Mouse (Mus musculus): Measurements from ENCODE around the gene Aldh1a3. TPM values are rescaled to one million over a fixed set of nuclear protein-coding genes. Genes with fewer than 3 reads are reported as not detected.

The Aldh1a3 gene
- polyA plus RNA-seq, 1 experiment from 2014 or later: 0.69 TPM

DNA sequence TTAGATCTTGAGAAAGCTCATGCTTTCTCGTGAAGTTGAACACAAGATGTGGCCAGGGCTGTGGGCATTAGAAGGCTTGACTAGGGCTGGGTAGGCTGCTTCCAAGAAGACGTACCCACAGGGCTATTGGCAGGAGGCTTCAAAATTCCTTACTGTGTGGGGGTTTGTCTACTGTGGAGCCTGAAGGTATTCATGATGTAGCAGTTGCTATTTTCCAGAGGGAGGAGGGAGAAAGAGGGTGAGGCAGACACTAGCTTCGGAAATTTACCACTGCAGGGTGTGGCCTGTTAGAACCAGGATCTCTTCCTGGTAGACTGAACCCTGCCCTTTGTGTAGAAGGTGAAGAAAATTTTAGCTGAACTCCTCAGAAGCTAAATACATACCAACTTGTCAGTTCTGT, 19.5 kb upstream of the Aldh1a3 start:
- Histone ChIP-seq H3K9ac (no peak overlapping the region), H3K4me3 (replicated peaks) (no peak overlapping the region), H3K36me3 (replicated peaks) (no peaks in the 10 kb centered on the region), H3K4me1 (replicated peaks) (peaks cover 3% of the 10 kb centered on the region; the same call in 1 of the 2 replicates), H3K9me3 (replicated peaks) (no peaks in the 10 kb centered on the region), H3K4me2 (no peak overlapping the region), H3K27me3 (0 out of 2 replicates have a peak, but pooled peaks cover 3% of the 10 kb centered on the region), H3K27ac (replicated peaks) (no peak overlapping the region)
- whole genome bisulfite sequencing (ENCODE audit: insufficient replicate concordance): 57% methylated on average over 3 of the region's 3 CpGs
- no peak for ATAC-seq (ENCODE audit: insufficient read depth)

- no peak overlapping the region for H3K4me2 ChIP-seq
- no peak overlapping the region for H3K27ac ChIP-seq (replicated peaks)
- H3K4me1 ChIP-seq (replicated peaks): peaks cover under 1% of the 10 kb centered on the region; the same call in 1 of the 2 replicates
- no peaks in the 10 kb centered on the region for H3K9me3 ChIP-seq (replicated peaks)
- no peaks in the 10 kb centered on the region for H3K36me3 ChIP-seq (replicated peaks)
- WGBS (ENCODE audit: insufficient replicate concordance): 20% methylated on average over 11 of the region's 11 CpGs
- H3K4me3 ChIP-seq (replicated peaks): no peak overlapping the region
- ATAC-seq (ENCODE audit: insufficient read depth): no peak
- 0 out of 2 replicates have a peak, but pooled peaks cover 3% of the 10 kb centered on the region for H3K27me3 ChIP-seq
- H3K9ac ChIP-seq: no peak overlapping the region
Measured at GRCm38 (mm10) chr7:66445117-66445905, 18.0 kb upstream of the Aldh1a3 start.

DNA sequence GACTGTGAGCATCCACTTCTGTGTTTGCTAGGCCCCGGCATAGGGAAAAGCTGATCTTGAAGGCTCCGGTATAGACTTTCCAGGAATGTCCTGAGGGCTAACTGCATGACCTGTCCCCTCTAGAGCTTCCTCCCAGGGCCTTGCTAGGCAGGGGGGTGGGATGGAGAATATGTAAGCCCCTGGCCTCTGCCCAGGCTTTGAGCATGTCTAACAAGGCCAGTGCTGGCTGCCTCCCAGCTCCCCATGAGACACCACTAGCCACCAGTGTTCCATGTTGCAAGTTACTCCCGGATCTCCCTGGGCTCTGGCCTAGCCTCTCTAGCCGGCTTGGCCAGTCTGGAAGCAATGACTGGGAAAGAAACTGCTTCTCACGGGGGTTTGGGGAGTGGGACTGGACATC, 17.4 kb upstream of the Aldh1a3 start:
- Histone ChIP-seq H3K36me3 (replicated peaks) (no peaks in the 10 kb centered on the region), H3K4me1 (replicated peaks) (no peaks in the 10 kb centered on the region), H3K4me3 (replicated peaks) (no peak overlapping the region), H3K9ac (no peak overlapping the region), H3K4me2 (no peak overlapping the region), H3K9me3 (replicated peaks) (no peaks in the 10 kb centered on the region), H3K27me3 (0 out of 2 replicates have a peak, but pooled peaks cover 3% of the 10 kb centered on the region), H3K27ac (replicated peaks) (no peak overlapping the region)
- no peak for ATAC-seq (ENCODE audit: insufficient read depth)
- WGBS (ENCODE audit: insufficient replicate concordance): 51% methylated on average over 5 of the region's 5 CpGs

GRCm38 (mm10) chr7:66442501-66443369, 15.4 kb upstream of the Aldh1a3 start:
- H3K36me3 ChIP-seq (replicated peaks): no peaks in the 10 kb centered on the region
- H3K4me3 ChIP-seq (replicated peaks): no peak overlapping the region
- no peak for ATAC-seq (ENCODE audit: insufficient read depth)
- no peak overlapping the region for H3K9ac ChIP-seq
- no peak overlapping the region for H3K4me2 ChIP-seq
- no peaks in the 10 kb centered on the region for H3K4me1 ChIP-seq (replicated peaks)
- H3K27ac ChIP-seq (replicated peaks): no peak overlapping the region
- no peaks in the 10 kb centered on the region for H3K27me3 ChIP-seq
- H3K9me3 ChIP-seq (replicated peaks): no peaks in the 10 kb centered on the region
- WGBS (ENCODE audit: insufficient replicate concordance): 50% methylated on average over 15 of the region's 15 CpGs

DNA sequence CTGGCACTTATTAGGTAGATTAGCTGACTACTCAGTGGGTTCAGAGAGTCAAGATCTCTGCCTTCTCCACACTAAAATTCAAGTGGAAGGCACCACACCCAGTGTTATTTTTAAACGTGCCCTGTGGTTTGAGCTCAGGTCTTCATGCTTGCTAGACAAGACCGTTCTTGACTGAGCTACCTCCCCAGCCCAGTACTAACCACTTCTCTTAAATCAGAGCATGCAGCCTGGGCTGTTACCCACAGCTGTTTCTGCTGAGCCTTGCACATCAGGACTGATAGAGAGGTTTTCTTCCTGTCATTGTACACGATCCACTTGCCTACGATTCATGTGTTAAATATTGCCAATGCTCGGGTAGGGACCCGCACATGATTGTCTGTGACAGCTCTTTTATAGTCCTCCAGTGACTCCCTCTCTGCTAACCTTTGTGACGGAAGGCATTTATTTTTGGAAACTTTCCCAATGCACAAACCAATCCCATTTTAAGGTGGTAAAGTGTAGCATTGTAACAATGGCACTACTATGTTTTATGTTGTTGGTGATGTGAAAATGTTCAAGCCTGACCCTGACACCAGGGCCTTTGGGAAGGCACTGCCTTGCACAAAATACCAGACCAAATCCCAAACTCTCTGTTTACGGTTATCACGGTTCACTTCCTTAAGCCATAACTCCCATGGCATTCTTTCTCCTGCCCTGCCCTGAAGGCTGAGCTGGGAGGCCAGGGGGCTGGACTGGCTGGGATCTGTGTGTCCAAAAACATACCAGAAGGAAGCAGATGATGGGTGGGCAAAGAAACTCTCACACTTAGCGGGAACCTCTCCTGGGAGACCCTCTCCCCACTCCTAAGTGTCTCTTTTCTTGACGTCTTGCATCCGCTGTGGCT, 11.7 kb upstream of the Aldh1a3 start:
- Histone ChIP-seq H3K36me3 (replicated peaks) (no peaks in the 10 kb centered on the region), H3K4me2 (no peak overlapping the region), H3K9ac (no peak overlapping the region), H3K4me1 (replicated peaks) (no peaks in the 10 kb centered on the region), H3K27me3 (no peaks in the 10 kb centered on the region), H3K27ac (replicated peaks) (no peak overlapping the region), H3K9me3 (replicated peaks) (no peaks in the 10 kb centered on the region), H3K4me3 (replicated peaks) (no peak overlapping the region)
- 35% methylated on average over 12 of the region's 12 CpGs for WGBS (ENCODE audit: insufficient replicate concordance)
- no peak for ATAC-seq (ENCODE audit: insufficient read depth)

- no peaks in the 10 kb centered on the region for H3K4me1 ChIP-seq (replicated peaks)
- H3K4me3 ChIP-seq (replicated peaks): no peak overlapping the region
- ATAC-seq (ENCODE audit: insufficient read depth): no peak
- H3K9ac ChIP-seq: no peak overlapping the region
- H3K27me3 ChIP-seq: peaks cover 8% of the 10 kb centered on the region
- H3K9me3 ChIP-seq (replicated peaks): no peaks in the 10 kb centered on the region
- no peaks in the 10 kb centered on the region for H3K36me3 ChIP-seq (replicated peaks)
- H3K4me2 ChIP-seq: no peak overlapping the region
- no peak overlapping the region for H3K27ac ChIP-seq (replicated peaks)
- WGBS (ENCODE audit: insufficient replicate concordance): 39% methylated on average over 10 of the region's 10 CpGs
Measured at GRCm38 (mm10) chr7:66434453-66434935, 7.2 kb upstream of the Aldh1a3 start.

GRCm38 (mm10) chr7:66427053-66427436, 272 bp downstream of the Aldh1a3 start:
- H3K27me3 ChIP-seq: peaks cover 65% of the 10 kb centered on the region
- no peaks in the 10 kb centered on the region for H3K9me3 ChIP-seq (replicated peaks)
- no peak for ATAC-seq (ENCODE audit: insufficient read depth)
- H3K27ac ChIP-seq (replicated peaks): no peak overlapping the region
- H3K9ac ChIP-seq: no peak overlapping the region
- H3K4me1 ChIP-seq (replicated peaks): no peaks in the 10 kb centered on the region; the same call in 1 of the 2 replicates
- H3K36me3 ChIP-seq (replicated peaks): no peaks in the 10 kb centered on the region
- peak overlapping the region; percentile 57 for H3K4me2 ChIP-seq
- peak overlapping the region; percentile 40 for H3K4me3 ChIP-seq (replicated peaks)
- WGBS (ENCODE audit: insufficient replicate concordance): 2% methylated on average over 23 of the region's 23 CpGs

GRCm38 (mm10) chr7:66421903-66422302, 5.4 kb downstream of the Aldh1a3 start:
- Histone ChIP-seq H3K36me3 (replicated peaks) (no peaks in the 10 kb centered on the region), H3K4me1 (replicated peaks) (no peaks in the 10 kb centered on the region), H3K4me2 (no peak overlapping the region), H3K27ac (replicated peaks) (no peak overlapping the region), H3K27me3 (peaks cover 34% of the 10 kb centered on the region), H3K9ac (no peak overlapping the region), H3K4me3 (replicated peaks) (no peak overlapping the region), H3K9me3 (replicated peaks) (no peaks in the 10 kb centered on the region)
- ATAC-seq (ENCODE audit: insufficient read depth): no peak
- WGBS (ENCODE audit: insufficient replicate concordance): 68% methylated on average over 8 of the region's 8 CpGs

- no peak overlapping the region for H3K4me2 ChIP-seq
- WGBS (ENCODE audit: insufficient replicate concordance): 43% methylated on average over 12 of the region's 12 CpGs
- H3K4me3 ChIP-seq (replicated peaks): no peak overlapping the region
- H3K27me3 ChIP-seq: 0 out of 2 replicates have a peak, but pooled peaks cover 6% of the 10 kb centered on the region
- no peaks in the 10 kb centered on the region for H3K36me3 ChIP-seq (replicated peaks)
- ATAC-seq (ENCODE audit: insufficient read depth): no peak
- no peak overlapping the region for H3K27ac ChIP-seq (replicated peaks)
- H3K9me3 ChIP-seq (replicated peaks): no peaks in the 10 kb centered on the region
- H3K9ac ChIP-seq: no peak overlapping the region
- H3K4me1 ChIP-seq (replicated peaks): no peaks in the 10 kb centered on the region
Measured at GRCm38 (mm10) chr7:66418981-66419380, 8.3 kb downstream of the Aldh1a3 start.

GRCm38 (mm10) chr7:66416829-66417228, 10.5 kb downstream of the Aldh1a3 start:
- Histone ChIP-seq H3K9me3 (replicated peaks) (no peaks in the 10 kb centered on the region), H3K4me3 (replicated peaks) (no peak overlapping the region), H3K36me3 (replicated peaks) (no peaks in the 10 kb centered on the region), H3K4me1 (replicated peaks) (no peaks in the 10 kb centered on the region), H3K9ac (no peak overlapping the region), H3K4me2 (no peak overlapping the region), H3K27ac (replicated peaks) (no peak overlapping the region), H3K27me3 (0 out of 2 replicates have a peak, but pooled peaks cover 4% of the 10 kb centered on the region)
- WGBS (ENCODE audit: insufficient replicate concordance): 54% methylated on average over 4 of the region's 4 CpGs
- no peak for ATAC-seq (ENCODE audit: insufficient read depth)

All from liver, embryonic 15.5 days (tissue).